Mouse (Mus musculus): ENCODE data around the gene Lzts3.

GRCm38 (mm10) chr2:130645198-130645597 is 2.6 kb upstream of the Lzts3 start:
- TF ChIP-seq POLR2A (IDR thresholded peaks at IDR 0.05; ENCODE audit: insufficient read length, low read depth) (no peak), USF1 (IDR thresholded peaks at IDR 0.05; ENCODE audit: low read depth) (no peak), MYOD1 (IDR thresholded peaks at IDR 0.05; ENCODE audit: control insufficient read depth in 1 of 3, insufficient read length in 2 of 3, low read depth in 2 of 3) (peak in 2 of 3 experiments; percentile 34 to 54), POLR2AphosphoS2 (IDR thresholded peaks at IDR 0.05; ENCODE audit: insufficient read length, low read depth) (no peak), SRF (IDR thresholded peaks at IDR 0.05; ENCODE audit: control insufficient read depth, insufficient read length, low read depth) (no peak), MAX (IDR thresholded peaks at IDR 0.05; ENCODE audit: low read depth) (no peak), CEBPB (IDR thresholded peaks at IDR 0.05; ENCODE audit: insufficient read depth, poor library complexity, severe bottlenecking) (no peak), MYOG (IDR thresholded peaks at IDR 0.05; ENCODE audit: control insufficient read depth in 1 of 3, insufficient read depth in 1 of 3, insufficient read length in 2 of 3, low read depth in 2 of 3) (peak in 1 of 3 experiments; percentile 50), TCF12 (IDR thresholded peaks at IDR 0.05; ENCODE audit: insufficient read depth, poor library complexity, severe bottlenecking) (peak; percentile 13), E2F4 (IDR thresholded peaks at IDR 0.05; ENCODE audit: insufficient read depth) (no peak), TCF3 (IDR thresholded peaks at IDR 0.05; ENCODE audit: insufficient read length, low read depth) (peak; percentile 17)

Measured in myocyte (in vitro differentiated cells).